Mouse (Mus musculus) cerebellum, adult (tissue): ENCODE measurements around the gene Rcc1.

Experiments
- ATAC-seq: cut with Nextera tagmentation; 2 replicates; pipeline ENCODE4 v1.9.2; 2017; ENCODE audit warnings: mild to moderate bottlenecking, moderate library complexity, mixed read lengths; ENCODE audit not compliant: insufficient number of reproducible peaks, low FRiP score, low TSS enrichment

The Rcc1 gene

DNA sequence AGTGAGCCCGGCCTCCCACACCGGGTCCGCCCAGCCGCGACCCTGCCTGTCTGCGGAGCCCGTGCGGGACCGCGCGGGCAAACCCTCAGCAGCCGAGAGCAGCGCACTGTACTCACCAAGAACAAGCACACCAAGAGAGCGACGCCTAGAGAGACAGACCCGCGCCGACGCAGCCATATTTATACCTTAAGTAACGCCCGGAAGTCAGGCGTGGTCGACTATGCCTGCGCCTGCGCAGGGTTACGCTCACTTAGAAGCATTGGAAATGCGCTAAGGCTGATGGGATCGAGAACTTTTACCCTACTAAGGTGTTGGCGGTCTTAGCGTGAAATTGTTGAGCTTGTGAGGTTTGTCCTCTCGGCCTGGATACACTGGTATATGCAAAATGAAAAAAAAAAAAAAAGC is at the start of gene Rcc1:
Gene Rcc1, minus strand, starts transcription at position 125 of the 405 bp plus-strand sequence.
- peak; percentile 85; the same call in 1 of the 2 replicates for ATAC-seq

DNA sequence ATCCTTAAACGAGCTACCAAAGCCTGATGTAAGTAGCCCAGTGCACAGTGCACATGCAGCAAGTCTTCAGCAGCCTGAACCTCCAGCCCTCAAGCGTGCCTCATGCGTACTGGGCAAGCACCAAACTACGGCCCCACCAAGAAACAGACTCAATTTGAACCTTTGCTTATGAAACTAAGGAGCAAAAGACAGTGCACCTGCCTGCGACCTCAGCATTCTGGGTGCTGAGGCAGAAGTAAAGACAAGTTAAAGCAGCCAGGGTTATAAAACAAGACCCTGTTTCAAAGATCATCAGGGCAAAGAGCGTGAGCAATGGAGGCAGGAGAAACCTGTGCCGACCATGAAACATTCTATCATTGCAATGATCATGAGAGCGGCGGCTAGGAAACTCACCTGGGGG is 47.6 kb upstream of the Rcc1 start:
- no peak for ATAC-seq

DNA sequence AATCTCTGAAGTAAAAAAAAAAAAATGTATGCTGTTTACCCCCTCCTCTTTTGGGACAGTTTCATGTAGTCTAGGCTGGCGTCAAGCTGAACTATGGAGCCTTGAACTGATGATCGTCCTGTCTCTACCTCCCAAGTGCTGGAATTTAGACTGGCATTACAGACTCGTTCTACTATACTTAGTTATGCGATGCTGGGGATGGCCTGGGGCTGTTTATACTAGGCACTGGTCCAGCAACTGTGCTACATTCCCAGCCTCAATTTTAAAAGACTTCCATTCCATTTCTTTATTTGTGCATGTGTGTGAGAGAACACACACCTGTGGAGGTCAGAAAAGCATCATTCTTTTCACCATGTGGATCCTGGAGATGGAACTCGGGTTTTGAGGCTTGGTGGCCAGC is 45.5 kb upstream of the Rcc1 start:
- no peak for ATAC-seq

DNA sequence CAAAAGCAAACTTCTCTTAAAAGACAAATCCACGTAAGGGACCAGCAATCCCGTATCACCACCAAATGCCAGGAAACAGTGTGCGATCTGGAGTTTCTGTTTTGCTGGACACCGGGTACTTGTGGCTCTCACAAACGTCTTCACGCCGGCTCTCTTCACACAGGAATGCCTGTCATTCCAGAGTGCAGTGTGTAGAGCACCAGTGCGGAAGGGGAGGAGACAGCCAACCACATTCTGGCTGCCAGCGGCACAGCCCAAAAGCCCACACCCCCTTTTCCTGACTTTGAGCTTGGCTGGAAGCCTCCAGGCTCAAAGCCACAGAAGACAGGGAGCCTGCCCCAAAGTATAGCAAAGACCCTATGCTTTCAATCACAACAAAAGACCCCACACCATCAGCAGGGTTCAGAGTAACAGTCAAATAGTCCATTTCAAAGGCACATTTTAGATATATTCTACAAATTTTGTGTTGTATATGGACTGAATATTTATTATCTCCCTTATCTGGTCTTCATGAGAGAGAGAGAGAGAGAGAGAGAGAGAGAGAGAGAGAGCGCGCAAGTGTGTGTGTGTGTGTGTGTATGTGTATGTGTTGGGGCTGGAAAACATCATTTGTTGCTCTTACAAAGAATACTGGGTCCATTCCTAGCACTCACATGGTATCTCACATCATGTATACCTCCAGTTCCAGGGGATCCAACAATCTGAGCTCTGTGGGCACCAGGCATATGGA is 44.8 kb upstream of the Rcc1 start:
- no peak for ATAC-seq

DNA sequence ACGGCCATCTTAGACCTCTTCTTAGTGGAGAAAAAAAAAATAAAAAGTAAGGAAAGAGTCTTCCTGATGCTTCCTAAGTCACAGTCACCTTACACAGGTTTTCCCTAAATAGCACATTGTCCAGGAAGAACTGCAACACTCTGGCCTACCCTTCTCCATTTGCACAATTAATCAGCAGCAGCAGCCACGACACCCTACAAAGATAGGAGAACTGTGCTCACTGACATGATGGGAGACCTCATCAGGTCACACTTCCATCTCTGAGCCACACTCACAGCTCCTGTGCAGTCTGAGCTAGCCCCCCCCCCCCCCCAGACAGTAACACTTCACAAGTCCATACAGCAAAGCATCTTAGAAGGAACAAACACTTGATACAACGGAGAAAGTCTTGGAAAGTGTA is 43.7 kb upstream of the Rcc1 start:
- ATAC-seq, result no peak

DNA sequence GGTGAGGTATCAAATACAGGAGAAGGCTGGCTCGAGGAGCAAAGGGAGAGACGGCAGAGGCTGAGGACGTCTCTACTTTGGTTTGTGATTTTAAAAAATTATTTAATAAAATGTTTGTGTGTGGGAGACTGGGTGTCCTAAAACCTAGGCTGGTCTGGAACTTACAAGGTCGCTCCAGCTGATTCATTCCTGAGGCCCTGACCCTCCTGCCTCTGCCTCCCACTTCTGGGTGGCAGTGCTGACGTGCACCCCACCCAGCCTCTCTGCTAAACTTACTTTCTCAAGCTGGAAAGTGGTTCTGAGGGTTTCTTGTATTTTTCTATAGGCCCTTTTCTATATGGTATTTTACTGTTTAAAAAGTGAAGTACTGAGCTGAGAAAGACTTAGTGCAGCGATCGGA is 42.8 kb upstream of the Rcc1 start:
- ATAC-seq, result no peak

DNA sequence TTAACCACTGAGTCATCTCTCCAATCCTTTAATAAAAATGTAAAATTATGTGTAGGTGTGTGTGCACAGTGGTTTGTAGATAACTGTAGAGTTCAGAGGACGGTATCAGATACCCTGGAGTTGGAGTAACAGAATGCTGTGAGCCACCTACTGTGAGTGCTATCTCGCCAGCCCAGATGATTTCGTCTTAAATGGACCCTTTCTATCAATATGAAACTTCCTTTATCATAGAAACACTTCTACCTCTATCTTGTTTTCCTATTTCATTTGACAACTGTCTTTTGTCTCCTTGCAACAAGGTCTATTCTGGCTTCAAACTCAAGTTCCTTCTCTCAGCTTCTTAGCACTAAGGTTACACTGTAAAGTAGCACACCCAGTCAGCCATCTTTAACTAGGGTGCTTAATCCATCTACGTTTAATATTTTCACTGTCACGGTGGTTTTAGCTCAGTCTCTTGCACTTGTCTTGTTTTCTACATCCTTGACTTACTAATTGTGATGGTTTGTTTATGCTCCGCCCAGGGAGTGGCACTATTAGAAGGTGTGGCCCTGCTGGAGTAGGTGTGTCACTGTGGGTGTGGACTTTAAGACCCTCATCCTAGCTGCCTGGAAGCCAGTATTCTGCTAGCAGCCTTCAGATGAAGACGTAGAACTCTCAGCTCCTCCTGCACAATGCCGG is 37.8 kb upstream of the Rcc1 start:
- no peak for ATAC-seq

DNA sequence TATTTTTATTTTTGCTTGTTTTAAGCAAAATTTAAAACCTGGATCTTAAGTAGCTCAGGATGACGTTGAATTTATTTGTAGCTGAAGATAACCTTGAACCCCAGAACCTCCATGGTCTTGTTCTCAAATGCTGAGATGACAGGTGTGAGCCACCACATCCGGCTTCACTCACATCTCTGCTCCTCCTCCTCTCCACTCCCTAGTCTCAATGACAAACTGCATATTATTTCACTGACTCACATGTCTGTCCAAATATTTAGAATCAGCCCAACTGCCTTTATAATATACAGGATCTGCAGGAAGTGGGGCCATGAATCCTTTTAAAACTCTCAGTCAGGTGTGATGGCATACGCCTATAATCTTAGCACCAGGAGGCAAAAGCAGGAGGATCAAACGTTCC is 35.9 kb upstream of the Rcc1 start:
- no peak for ATAC-seq

DNA sequence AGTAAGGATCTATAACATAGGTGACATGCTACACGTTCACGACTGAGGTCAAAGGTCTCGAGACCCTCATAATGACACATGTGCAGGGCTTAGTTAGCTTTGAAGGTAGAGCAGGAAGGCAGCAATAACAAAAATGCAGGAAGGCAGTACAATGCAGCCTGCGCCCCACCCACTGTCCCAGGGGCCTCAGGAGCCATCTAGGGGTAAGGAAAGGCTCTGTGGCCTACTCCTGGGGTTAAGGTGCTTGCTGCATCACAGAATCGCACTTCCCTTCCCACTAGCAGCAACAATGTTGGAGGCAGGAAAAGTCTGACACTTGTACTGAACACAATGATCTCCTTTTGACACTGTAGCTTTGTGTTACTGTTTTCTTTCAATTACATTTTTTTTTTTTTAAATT is 34.2 kb upstream of the Rcc1 start:
- ATAC-seq, result no peak

DNA sequence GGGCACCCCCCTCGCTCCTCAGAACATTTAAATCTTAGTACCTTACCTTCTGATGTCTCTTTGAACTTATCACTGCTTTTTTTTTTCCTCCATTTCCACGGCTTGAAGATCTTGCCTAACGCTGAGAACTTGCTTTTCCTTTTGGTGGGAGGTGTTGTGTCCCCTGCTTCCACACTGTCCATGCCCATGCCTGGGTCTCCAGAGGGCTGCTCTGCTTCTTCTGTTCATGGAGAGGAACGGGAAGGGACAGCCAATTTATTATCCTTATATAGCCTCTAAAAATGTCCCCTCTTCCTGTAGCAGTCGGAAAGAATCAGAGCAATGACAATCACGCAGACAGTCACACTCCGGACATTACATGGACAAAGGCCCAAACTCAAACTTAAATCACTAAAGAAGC is 33.4 kb upstream of the Rcc1 start:
- ATAC-seq, result no peak

DNA sequence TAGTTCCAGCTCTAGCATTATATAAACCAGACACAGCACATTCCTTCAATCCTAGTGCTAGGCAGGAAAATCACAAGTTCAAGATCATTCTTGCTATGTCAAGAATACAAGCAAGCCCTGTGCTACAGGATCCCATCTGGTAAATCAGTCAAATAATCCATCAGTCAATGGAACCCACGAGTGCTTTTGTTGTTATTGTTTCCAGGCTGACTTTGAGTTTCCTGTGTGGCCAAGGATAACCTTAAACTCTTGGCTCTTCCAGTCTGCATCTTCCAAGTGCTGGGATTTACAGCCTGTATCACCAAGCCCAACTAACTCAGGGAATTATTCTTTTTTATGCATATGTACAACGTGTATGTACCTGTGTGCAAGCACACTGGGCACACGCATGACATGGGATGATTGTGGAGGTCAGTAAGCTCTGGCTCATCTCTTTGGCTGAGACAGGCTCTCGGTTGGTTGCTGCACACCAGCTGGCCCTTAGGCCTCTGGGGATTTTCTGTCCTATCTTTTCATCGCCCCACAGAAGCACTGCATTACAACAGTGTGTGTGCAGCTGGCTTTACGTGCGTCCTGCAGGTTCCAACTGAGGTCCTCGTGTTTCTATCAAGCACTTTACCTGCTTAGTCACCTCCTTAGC is 32.5 kb upstream of the Rcc1 start:
- ATAC-seq, result no peak

DNA sequence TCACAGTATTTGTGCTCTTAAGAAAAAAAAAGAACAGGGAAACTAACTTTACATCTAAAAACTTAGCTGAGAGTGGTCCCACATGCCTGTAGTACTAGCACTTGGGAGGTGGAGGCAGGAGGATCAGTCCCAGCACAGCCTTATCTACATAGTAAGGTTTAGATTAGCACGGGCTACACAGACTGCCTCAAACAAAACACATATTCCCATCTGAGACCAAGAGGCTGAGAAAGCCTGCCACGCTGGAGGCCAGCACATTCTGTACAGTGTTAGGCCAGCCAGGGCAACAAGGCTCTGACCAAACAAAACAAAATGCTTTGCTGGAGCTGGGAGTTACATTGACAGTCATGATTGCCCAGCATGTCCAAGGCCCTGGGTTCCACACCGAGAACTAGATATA is 30.1 kb upstream of the Rcc1 start:
- no peak for ATAC-seq

DNA sequence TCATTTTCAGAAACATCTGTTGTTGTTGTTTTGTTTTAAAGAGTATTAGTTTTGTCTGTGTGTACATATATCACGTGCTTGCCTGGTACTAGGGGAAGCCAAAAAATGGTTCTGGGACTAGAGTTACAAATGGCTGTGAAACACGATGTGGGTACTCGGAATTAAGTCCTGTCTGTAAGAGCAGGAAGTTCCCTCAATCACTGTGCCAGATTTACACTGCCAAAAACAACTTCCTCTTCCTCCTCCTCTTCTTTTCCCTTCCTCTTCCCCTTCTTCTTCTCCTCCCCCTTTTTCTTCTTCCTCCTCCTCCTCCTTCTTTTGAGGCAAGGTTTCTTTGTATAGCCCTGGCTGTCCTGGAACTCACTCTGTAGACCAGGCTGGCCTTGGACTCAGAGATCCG is 28.9 kb upstream of the Rcc1 start:
- ATAC-seq, result no peak

DNA sequence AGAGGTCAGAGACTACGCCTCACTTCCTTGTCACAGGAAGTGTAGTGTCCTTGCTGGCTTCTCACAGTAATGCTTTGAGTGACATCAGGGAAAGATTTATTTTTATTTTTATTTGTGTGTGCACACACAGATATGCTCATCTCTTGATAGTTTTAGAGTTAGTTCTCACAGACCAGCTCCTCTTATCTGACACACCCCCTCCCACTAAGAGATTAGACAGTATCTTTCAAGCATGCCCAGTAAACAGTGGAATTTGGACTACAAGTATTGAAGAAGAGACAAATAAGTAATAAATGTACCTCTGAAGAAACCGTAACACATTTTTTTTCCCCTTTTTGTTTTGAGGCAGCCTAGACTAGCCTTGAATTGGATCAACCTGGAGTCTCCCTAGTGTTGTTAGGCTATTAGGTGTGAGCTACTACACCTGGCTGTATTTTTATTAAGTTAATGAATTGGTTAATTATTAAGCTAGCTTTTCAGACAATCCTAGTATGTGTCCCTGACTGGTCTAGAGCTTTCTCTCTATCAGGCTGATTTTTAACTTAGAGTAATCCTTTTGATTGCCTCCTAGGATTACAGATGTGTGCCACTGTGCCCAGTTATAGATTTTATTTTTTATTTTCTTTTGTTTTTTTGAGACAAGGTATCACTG is 27.7 kb upstream of the Rcc1 start:
- no peak for ATAC-seq

DNA sequence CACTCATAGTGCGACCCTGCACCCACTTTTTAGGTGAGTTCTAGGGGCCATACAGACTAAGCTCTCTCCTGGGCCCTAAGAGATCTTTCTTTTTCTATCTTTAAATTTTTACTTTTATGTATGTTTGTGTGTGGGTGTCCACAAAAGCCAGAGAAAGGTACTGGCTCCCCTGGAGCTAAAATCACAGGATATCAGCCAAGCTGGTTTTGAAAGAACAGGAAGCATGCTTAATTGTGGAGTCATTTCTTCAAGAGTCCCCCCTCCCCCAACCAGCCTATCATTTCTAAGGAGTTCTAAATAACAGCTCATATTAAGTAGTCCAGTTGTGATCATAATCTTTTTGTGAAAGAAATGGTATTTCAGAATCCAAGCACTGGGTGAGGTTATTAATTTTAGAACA is 20.4 kb upstream of the Rcc1 start:
- ATAC-seq, result no peak

DNA sequence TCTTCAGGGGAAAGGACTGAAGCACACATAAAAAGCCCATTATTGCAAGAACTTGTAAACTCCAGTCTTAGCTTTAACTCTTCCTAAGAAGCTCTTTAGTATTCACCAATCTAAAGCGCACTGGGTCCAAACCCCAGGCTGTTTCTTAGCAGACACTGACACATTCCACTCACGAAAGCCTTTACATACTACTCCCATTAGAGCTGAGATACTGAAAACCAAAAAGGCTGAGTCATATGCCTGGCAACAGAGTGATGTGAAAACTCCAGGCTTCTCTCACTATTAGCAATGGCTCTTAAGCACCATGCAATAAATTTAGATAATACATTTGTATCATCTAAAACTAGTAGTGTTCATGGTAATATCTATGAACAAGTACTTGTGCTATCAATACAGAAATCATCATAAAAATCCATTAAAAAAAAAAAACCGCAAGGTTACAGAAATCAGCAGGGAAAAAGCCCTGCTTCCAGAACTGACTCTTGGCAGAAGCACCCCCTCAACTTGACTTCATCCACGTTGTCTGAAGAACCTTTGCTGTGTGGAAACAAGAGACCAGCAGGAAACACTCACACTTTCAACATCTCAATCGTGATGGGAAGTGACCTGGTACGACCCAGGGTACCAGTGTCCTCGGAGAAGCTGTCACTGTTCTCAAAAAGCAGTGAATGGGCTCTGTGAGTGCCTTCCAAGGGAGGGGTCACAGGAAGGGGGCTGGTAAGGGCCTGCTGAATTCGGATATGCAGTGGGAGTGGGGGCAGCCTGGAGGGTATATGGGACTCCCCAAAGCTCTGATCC is 16.7 kb upstream of the Rcc1 start:
- no peak for ATAC-seq

DNA sequence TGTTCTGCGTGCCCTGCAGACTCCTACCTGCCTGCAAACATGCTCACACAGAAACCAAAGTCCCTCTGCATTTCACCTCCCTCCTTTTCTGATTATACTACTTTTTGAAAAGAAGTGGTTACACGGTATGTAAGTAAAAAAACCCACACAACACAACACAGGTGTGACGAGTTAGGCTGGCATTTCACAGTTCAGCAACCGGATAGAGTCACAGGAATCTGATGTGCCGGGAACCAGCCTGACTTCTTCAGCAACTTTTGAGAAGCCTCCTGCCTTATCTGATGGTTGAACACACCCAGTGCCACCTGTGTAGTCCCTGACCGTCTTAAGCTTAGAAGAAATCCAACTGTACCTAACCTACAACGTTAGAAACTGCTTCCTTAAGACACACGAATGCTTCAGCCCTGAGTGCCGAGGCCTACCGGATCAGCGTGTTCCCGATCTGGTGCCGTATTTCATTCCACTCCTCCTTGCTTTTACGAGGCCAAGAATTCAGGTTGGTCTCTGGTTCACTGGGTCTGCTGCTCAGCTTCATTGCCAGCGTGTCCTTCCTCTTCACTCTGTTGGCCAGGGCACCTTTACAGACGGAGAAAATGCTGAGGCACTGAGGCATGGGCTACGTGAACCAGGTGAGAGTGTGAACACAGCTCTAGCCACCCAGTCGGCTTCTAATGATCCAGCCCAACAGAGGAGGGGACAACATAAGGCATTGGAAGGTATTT is 14.2 kb upstream of the Rcc1 start:
- no peak for ATAC-seq

DNA sequence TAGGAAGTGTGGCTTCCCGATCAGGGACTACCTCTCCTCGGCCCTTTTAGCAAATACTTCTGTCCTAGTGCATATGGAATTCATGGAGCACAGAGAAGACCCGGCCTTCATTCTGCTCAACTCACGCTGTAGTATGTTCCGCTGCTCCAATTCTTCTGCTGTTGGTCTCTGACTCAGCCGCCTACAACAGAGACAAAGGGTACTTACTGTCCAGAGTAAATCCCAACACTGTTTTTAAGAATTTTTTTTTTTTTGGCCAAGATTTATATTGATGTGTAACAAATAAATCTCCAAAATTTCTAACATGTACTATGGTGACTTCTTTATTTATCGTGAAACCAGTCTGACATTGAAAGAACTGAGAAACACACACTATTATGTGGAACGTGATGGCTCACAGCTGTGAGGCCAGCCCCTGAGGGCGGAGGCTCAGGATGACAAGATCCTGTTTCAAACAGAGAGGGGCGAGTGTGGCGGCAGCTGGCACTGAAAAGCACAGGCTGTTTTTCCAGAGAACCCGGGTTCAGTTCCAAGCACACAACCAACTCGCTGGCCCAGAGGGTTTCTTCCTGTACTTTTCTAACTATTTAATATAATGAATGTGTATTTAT is 12.2 kb upstream of the Rcc1 start:
- ATAC-seq, result no peak

DNA sequence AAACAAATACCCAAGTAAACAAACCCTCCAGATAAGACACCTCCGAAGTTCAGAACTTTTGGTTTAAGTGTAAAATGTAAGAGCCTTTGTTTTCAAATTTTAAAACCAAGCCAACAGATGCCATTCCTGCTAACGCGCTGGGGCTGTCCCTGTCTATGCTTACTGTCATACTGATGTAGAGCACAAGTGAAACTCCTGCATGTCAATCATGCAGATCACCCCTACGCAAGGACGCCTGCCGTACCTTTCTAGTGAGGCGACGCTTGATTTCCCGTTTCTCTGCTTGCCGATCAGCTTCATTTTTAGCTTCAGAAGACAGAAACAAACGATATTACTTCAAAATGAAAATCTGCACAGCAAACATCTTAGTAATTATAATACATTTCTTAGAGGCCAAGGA is 10.1 kb upstream of the Rcc1 start:
- ATAC-seq, result no peak
